Mouse (Mus musculus): ENCODE measurements around the gene Palm2. TPM values are rescaled to one million over a fixed set of nuclear protein-coding genes. Genes with fewer than 3 reads are reported as not detected.

Palm2 gene
- total RNA-seq, 2 experiments from 2014 or later, result not detected

DNA sequence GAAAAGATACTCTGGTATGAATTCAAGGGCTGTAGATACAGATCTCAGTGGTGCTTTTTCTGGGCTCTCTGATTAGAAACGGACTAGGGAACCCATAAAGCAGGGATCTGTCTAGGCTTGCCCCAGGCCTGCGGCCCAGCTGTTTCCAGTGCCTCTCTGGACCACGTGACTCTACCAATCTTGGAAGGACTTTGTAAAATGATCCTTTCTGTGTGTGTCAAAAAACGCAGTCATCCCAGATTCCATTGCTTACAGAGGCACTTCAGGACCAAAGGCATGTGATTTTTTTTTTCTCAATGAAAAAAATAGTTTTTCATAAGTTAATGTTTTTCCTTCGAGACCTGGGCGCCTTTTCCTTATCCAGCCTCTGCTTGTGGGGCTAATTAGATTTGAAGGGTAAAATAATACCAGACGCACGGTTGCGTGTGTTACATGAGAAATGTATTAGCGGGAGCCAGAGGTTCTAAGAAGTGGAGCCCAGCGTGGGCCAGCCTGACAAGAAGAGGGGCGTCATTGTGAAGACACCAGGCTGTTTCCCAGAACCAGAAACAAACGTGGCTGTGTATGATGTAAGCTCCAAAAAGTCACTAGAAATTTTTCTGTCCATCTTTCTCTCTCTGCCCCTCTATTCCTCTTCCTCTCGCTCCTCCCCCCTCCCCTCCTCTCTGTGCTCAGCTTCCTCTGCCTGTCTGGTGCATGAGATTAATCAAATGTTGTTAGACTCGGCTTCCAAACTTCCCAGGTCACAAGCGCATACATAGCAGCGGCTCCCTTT lies 177.4 kb downstream of the Palm2 start:
- ATAC-seq (ENCODE audit: poor library complexity, severe bottlenecking), result no peak

DNA sequence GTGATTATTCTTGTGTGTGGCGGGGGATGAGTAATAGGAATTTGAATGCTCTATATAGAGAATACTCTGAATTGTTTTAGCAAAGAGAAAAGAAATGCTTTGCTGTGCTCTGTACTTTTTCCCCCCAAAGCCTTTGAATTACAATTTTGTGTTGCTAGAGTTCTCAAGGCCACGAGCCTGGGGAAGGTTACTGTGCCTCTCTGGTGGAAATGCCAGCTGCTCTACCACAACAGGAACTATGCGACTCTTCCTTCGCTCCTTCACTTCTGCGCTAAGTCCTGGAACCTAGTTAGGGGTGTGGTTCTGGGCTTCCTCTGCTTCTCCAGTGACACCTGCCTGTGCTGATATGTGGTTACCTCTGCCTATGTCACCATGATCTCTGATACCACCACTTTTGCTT lies 178.7 kb downstream of the Palm2 start:
- no peak for ATAC-seq (ENCODE audit: poor library complexity, severe bottlenecking)

DNA sequence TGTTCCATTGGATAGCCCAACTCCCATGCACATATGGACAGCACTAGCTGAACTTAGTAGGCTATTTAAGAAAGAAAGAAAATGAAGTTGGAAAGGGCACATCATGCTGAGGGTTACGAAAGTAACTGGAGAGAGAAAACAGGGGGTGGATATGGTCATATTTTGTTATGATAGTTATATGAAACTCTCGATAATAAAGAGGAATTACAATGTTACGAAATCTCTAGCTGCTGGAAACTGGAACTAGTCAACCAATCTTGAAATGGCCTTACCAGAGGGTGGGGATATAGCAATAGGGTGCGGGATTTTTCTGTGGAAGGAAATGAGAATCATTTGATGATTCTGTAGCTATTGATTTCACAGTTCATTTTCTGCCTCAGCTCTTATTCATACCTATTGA lies 180.6 kb downstream of the Palm2 start:
- peak; percentile 78 for ATAC-seq (ENCODE audit: poor library complexity, severe bottlenecking)

DNA sequence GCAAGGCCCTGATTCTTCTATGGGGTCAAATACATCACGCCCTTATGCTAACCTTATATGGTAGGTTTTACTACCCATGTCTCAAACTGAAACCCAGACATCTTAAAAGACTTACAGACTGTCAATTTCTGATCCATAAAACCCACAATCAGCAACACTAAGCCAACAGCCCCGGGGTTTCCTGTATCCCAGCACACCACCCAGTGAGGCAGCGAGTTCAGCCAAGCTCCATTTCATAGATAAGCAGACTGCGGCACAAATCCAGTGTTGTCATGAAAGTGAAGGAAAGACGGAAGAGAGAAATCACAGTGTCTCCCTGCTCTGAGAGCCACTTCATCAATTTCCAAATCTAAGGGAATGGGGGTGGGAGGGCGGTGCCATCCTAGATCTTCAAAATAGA lies 184.7 kb downstream of the Palm2 start:
- ATAC-seq (ENCODE audit: poor library complexity, severe bottlenecking), result no peak

DNA sequence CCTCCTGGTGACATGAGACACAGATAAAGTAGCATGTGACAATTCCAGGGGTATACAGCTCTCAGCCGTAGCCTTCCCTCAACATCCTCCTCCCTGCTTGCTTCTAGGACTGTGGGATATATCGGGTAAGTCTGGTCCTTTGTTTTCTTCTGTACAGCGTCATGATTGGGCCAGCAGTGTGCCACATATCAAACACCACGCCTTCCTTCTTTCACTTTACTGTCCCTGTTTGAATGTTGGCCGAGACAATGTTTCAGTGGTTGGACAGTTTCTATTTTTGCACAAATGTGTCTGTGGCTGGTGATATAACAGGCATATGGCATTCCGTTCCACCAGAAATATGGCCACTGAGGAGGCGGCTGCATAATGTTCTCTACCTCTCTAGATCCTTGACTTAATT lies 188.8 kb downstream of the Palm2 start:
- no peak for ATAC-seq (ENCODE audit: poor library complexity, severe bottlenecking)

DNA sequence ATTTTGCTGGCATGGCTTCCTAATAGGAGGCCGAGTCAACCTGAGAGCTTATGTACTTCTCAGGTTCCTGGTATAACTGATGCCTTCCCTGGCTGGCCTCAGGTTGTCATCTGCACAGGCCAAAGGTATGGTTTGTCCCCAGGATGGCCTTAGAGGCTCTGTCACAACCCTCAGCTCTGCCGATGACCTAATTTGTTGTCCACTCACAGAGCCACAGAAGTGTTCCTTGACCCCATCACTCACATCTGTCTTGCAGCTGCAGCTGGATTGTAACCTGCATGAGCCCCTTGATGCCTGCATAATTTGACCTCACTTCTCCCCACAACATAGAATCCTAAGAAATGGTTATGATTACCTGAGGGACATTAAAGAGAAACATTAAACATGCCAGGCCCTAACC lies 190.8 kb downstream of the Palm2 start:
- ATAC-seq (ENCODE audit: poor library complexity, severe bottlenecking), result no peak

DNA sequence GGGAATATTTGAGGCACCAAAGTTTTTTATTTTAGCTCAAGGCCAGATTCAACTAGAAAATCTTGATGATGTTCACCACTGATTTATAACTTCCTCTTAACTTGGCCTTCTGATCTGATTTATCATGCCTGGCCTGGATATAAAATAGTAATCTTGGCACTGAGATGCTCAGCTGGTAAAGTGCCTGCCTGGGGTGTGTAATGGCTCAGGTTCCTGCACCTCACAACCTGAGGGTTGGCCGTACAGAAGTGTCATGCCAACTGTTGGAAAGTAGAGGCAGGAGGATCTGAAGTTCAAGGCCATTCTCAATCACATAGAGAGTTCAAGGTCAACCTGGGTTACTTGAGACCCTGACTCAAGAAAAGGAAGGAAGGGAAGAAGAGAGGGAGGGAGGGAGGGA lies 191.3 kb downstream of the Palm2 start:
- no peak for ATAC-seq (ENCODE audit: poor library complexity, severe bottlenecking)

DNA sequence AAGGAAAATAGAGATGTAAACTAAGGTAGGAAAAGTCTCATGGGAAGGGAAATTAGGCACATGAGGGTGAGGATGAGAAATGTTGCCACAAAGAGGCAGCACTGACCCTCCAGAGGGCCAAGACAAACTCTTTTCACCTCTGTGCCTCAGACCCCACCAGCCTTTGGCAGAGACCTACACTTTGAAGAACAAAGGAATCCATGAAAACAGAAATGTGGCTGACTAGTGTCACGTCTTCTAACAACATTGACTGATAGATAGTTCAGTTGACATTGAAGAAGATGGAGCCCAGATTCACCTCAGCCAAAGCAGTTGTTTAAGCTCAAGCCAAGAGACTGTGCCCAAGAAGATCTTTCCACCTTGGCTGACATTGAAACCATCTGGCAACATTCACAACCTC lies 191.7 kb downstream of the Palm2 start:
- ATAC-seq (ENCODE audit: poor library complexity, severe bottlenecking), result no peak

DNA sequence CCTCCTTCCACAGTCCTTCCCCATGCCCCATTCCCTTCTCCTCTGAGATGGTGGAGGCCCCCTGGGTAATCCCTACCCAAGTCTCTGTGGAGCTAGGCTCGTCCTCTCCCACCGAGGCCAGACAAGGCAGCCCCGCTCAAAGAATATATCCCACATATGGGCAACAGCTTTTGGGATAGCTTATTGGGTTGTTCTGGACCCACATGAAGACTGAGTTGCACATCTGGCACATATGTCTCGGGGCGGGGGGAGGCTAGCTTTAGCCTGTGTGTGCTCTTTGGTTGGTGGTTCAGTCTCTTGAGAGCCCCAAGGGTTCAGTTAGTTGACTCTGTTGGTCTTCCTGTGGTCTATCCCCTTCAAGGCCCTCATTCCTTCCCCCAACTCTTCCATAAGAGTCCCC lies 192.9 kb downstream of the Palm2 start:
- ATAC-seq (ENCODE audit: poor library complexity, severe bottlenecking), result no peak

DNA sequence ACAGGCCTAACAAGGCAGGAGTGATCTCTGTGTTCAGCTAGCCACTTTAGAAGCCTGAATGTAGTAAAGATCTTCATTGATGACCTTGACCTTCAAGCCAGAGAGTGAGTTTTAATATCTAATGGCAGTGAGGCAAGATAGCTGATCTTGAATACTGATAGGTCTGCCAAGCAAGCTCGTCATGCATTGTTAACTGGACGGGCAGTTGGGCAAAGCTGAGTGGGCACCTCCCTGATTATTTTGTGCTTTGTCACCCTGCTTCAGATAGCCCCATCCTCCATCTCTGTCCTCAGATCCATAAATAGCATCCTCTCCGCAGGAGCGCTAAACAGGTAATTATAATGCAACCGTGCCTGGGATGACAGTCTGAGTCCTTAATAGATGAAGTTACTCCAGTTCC lies 198.3 kb downstream of the Palm2 start:
- ATAC-seq (ENCODE audit: poor library complexity, severe bottlenecking), result no peak

DNA sequence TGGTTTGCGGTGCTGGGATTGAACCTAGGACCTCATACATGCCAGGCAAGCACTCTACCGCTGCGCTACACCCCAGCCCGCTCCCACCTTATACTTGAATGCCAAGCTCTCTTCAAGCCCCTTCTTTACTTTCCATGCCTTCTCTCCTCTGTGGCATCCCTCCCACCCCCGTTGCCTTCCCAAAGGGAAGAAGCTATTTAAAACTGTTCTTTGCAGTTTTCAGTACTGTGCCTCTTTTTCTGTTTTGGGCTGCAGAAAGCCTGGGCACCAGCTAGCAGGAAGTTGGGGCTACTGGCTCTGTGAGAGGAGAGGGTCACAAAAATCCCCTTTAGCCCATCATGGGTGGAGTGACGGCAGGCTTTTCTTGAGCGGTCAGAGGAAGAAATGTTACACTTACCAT lies 199.0 kb downstream of the Palm2 start:
- ATAC-seq (ENCODE audit: poor library complexity, severe bottlenecking), result no peak

DNA sequence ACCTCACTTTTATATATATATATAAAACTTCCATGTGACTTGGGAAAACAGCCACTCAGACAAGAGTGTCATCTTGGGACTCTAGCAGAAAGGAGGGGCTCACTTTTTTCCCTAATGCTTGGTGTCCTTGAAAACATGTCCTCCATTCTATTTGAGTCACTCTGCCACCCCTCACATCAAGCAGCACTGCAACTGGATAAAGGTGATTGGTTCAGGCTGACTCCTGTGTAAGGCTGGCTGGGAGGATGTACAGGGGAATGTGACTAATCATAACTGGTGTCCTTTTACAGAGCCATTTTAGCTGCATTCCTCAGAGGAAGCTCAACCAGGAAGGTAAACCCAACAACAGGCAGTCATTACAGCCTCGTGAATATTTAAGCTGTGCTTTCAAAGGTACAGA lies 200.9 kb downstream of the Palm2 start:
- ATAC-seq (ENCODE audit: poor library complexity, severe bottlenecking), result no peak

DNA sequence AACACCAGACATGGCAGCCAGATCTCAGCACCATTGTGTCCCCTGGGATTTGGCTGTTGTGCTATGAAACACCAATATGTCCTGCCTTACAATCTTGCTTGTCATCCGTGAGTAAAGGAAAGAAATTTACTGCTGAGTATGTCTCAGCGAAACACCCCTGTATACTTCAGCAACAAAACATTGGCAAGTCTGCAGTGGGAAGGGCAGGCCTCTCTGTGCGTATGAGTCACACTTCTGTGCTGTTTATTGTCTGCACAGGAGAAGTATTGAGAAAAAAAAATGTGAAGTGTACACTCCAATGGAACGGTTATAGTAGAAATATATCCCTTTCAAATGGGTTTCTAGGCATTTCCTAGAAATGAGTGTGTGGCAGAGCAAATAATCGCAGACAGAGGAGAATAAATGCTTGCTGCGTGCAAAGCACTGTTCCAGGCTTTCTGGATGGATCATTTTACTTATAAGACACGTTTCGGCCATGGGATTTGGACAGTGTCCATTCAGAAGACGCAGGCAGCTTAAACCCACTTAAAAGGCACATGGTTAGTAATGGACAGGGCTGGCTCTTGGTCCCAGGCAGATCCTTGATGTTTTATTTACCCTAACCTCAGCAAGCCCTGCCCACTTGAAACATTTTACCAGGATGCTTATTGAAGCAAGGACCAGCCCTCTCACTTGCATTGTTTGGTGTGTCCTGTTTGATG lies 202.9 kb downstream of the Palm2 start:
- no peak for ATAC-seq (ENCODE audit: poor library complexity, severe bottlenecking)

DNA sequence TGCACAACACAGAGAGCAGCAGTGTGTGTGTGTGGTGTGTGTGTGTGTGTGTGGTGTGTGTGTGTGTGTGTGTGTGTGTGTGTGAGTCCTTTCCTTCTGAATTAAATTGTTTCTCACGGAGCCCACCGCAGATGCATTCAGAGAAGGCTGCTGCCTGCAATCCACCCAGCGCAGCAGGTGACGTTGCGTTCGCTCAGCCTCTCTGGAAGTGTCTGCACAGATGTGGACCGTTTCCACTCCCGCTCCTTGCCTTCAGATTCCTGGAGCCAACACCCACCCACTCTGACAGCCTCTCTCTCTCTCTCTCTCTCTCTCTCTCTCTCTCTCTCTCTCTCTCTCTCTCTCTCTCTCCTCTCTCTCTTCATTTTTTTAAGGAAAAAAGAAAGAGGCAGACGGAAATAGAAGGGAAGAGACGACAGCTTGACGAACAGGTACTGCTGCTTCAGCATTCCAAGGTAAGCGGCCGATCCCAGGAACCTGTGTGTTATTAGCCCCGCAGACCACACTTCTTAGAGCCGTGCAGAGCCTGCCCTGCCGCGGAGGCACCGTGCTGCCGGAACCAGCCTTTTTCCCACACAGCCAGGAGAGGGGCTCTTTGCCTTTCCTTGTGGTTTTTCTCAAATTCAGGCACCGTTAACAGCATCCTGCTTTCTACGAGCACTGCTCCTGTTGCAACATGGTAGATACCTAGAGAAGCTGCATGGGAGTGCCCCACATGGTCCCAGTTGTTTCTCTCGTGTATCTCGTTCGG lies 203.8 kb downstream of the Palm2 start:
- no peak for ATAC-seq (ENCODE audit: poor library complexity, severe bottlenecking)

DNA sequence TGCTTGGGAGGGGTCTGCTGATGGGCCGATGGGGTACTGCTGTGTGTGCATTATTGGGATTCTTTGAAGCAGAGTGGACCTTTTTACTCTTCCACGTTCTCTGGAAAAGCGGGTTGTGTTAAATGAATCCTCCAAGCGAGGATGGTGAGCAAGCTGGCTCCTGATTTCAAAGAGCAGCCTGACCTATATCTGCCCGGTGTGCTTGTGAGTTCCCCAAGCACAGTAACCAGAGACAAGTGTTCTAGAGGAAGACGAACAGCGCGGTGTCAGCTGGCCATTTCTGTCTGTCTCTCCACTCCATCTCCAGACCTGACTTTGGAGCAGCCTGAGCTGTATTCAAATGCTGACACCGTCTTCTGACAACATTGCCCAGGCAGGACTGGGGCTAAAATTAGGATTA lies 204.9 kb downstream of the Palm2 start:
- no peak for ATAC-seq (ENCODE audit: poor library complexity, severe bottlenecking)

DNA sequence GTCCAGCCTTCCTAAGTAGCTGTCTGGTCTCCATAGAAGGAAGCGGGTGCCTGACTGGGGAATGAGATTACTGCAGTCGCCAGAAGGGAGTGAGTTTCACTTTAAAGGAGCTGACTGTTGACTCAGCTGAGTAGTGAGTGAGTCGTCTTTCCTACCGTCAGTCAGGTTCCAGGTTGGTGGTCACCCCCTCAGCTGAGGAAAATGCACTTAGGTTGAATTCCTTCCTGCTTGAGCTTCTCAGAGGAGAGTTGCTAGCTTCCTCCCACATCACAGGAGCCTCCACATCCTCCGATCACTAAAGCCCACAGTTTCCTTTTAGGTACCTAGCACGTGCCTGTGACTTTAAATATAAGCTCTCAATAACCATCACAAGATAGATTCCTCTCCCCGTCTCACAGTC lies 206.2 kb downstream of the Palm2 start:
- no peak for ATAC-seq (ENCODE audit: poor library complexity, severe bottlenecking)

DNA sequence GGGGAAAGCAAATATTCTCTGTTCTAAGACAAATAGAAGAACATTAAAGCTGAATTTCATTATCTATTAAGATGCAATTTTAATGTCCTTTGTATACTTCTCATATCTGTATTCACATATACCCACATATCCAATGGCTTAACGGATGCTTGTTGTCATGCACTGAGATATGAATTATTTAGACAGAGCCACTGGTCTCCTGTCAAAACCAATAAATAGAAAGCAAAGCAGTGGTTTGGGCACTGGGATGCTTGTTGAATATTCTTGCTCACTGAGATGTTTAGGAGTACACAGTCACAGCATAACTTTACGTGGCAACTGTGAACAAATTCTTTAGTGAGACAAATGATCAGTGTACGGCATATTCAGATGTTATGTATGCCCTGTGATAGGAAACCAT lies 206.9 kb downstream of the Palm2 start:
- no peak for ATAC-seq (ENCODE audit: poor library complexity, severe bottlenecking)

DNA sequence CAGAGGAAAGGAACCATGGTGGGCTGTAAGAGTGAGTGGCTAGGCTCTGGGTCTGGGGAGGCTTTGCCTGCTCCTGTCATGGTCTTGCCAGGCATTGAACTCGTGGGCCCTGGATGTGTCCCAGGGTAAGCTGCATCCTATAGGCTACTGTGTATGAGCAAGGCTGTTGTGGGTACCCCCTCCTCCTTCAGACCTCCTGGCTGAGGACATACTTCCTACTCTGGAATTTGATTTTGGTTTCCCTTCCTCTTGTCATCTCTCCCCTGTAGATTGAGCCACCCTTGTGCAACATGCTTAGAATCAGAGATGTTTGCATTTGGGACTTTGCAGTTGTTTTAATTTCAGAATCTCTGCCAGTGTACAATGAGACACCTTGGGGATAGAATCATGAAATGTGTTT lies 216.9 kb downstream of the Palm2 start:
- peak; percentile 65 for ATAC-seq (ENCODE audit: poor library complexity, severe bottlenecking)

DNA sequence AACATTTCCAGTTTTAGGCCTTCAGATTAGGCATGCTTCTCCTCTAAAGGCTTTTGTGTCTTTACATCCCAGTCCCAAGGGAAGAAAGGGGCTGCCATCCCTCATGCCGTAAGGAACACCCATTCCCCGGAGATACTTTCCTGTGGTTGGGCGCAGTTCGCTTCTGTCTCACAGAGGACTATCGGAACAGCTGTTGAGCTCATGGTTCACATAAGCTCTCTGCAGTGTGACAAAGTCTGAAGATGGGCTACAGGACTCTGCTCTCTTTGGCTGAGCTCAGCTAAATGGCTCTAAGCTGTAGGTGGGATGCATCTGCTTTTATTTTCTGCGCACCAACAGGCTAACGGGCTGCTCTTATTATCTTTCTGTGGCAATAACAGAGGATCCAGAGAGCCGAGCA lies 217.5 kb downstream of the Palm2 start:
- no peak for ATAC-seq (ENCODE audit: poor library complexity, severe bottlenecking)

DNA sequence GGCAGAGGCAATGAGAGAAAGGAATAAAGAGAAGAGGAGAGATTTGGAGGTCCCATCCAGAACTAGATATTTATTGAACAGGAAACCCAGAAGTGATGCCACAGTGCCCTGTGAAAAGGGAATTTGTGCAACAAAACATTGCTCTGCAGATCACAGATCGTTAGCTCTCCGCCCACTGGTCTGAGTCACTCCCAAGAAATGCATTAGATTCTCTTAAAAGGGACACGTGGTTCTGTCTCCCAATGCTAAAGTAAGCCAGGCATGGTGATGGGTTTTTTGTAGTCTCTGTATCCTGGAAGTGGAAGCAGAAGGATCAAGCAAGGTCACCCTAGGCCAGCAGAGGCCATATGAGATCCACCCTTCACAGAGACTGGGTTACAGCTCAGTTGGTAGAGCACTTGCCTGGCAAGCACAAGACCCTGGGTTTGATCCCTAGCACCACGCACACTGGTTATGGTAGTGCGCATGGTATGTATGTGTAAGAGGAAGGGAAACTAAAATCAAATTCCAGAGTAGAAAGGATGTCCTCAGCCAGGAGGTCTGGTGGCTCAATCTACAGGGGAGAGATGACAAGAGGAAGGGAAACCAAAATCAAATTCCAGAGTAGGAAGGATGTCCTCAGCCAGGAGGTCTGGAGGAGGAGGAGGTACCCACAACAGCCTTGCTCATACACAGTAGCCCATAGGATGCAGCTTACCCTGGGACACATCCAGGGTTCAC lies 218.3 kb downstream of the Palm2 start:
- peak; percentile 51 for ATAC-seq (ENCODE audit: poor library complexity, severe bottlenecking)

DNA sequence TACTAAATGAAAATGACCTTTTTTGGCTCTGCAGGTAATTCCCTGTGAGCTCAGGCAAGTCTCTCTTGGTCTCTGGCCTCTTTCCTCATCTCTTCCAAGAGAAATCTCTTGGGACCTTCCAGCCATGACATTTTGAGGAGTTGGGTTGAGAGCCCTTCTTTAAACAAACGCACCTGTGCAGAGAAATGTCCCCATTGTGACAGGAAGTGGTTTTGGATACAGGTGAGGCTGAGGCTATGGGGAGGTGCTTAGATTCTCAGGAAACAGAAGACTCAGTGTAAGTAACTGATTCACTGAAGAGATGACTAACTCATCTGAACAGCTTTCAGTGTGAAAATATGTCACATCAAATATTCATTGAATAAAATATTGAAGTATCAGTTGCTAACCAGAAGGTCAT lies 221.9 kb downstream of the Palm2 start:
- no peak for ATAC-seq (ENCODE audit: poor library complexity, severe bottlenecking)
